Mouse (Mus musculus) kidney, adult 11 months (tissue): ENCODE data around the gene Mettl26.

Experiments used
- DNase-seq: peaks from one replicate; pipeline ENCODE4 v3.0.0; 2022

Gene Mettl26

GRCm38 (mm10) chr17:25887467-25887866 is 12.6 kb downstream of the Mettl26 start:
- DNase-seq: no peak

GRCm38 (mm10) chr17:25888837-25889236 is 14.0 kb downstream of the Mettl26 start:
- DNase-seq: no peak

GRCm38 (mm10) chr17:25893975-25894617 is 19.2 kb downstream of the Mettl26 start:
- DNase-seq: peak; percentile 57

GRCm38 (mm10) chr17:25895415-25895814 is 20.5 kb downstream of the Mettl26 start:
- DNase-seq: peak; percentile 54

- no peak for DNase-seq
Measured at GRCm38 (mm10) chr17:25895891-25896290, 21.0 kb downstream of the Mettl26 start.

- DNase-seq: no peak
Measured at GRCm38 (mm10) chr17:25900193-25900592, 25.3 kb downstream of the Mettl26 start.

GRCm38 (mm10) chr17:25903061-25903460 is 28.2 kb downstream of the Mettl26 start:
- DNase-seq: no peak

GRCm38 (mm10) chr17:25907640-25908039 is 32.8 kb downstream of the Mettl26 start:
- DNase-seq: no peak

- peak; percentile 33 for DNase-seq
Measured at GRCm38 (mm10) chr17:25911816-25912215, 36.9 kb downstream of the Mettl26 start.

- peak; percentile 57 for DNase-seq
Measured at GRCm38 (mm10) chr17:25913186-25913876, 38.5 kb downstream of the Mettl26 start.

- DNase-seq: no peak
Measured at GRCm38 (mm10) chr17:25913877-25914275, 39.0 kb downstream of the Mettl26 start.

- no peak for DNase-seq
Measured at GRCm38 (mm10) chr17:25914295-25914694, 39.4 kb downstream of the Mettl26 start.

GRCm38 (mm10) chr17:25916931-25917647 is 42.2 kb downstream of the Mettl26 start:
- no peak for DNase-seq

- DNase-seq: no peak
Measured at GRCm38 (mm10) chr17:25918037-25918750, 43.3 kb downstream of the Mettl26 start.

GRCm38 (mm10) chr17:25919144-25919785 is 44.4 kb downstream of the Mettl26 start, which contains the start of gene Rab40c:
TSS of gene Rab40c (minus strand) at chr17:25919727.
- DNase-seq: no peak

- DNase-seq: peak; percentile 100
Measured at GRCm38 (mm10) chr17:25919786-25920642, 45.1 kb downstream of the Mettl26 start.

GRCm38 (mm10) chr17:25922120-25922519 is 47.2 kb downstream of the Mettl26 start:
- DNase-seq: peak; percentile 39

GRCm38 (mm10) chr17:25925348-25925747 is 50.5 kb downstream of the Mettl26 start:
- no peak for DNase-seq
